Mouse (Mus musculus) gastrocnemius, postnatal 10 days (tissue): Measurements from ENCODE around the gene 1700023F06Rik. TPM values are rescaled to one million over a fixed set of nuclear protein-coding genes. Genes with fewer than 3 reads are reported as not detected.

Experiments
- DNase-seq: peaks from one replicate; pipeline ENCODE4 v3.0.0; 2021; ENCODE audit warnings: mixed read lengths
- total RNA-seq, 2 experiments: library from RNA; stranded (reverse); gene quantifications; 2 replicates each; pipeline ENCODE4 v1.2.3; 2021

Gene 1700023F06Rik
- total RNA-seq, 2 experiments from 2014 or later, result not detected

DNA sequence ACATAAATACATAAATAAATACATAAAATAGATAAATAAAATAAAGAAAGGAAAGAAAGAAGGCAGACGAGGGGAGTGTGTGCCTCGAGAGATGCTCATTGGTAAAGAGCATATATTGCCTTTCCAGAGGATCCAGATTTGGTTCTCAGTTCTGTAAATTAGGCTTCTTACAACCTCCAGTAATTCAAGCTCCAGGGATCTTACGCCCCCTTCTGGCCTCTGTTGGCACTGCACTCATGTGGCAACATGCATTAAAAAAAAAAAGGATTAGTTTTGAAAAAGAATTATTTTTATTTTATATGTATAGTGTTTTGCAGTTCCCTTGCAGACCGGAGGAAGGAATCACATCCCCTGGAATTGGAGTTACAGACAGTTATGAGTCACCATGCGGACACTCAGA, 46.2 kb downstream of the 1700023F06Rik start:
- no peak for DNase-seq

GRCm38 (mm10) chr11:103161449-103161848, 46.9 kb downstream of the 1700023F06Rik start:
- no peak for DNase-seq

DNA sequence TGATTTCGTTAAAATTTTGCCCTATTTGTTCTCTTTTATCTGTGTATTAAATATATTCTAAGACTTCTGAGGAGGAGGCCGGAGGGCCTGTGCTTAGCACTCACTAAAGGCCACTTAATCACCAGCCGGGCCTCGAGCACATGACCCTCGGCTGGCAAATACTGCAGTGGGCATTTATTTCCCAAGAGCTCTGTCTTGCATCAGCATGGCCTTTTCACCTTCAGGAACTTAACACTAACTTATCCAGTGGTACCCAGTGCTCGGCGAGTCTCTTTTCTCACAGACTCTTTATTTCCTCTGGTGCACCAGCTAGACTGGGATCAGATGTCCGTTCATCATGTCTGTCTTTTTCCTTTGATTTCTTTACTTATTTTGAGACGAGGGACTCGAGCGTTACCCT, 47.6 kb downstream of the 1700023F06Rik start:
- DNase-seq, result no peak

DNA sequence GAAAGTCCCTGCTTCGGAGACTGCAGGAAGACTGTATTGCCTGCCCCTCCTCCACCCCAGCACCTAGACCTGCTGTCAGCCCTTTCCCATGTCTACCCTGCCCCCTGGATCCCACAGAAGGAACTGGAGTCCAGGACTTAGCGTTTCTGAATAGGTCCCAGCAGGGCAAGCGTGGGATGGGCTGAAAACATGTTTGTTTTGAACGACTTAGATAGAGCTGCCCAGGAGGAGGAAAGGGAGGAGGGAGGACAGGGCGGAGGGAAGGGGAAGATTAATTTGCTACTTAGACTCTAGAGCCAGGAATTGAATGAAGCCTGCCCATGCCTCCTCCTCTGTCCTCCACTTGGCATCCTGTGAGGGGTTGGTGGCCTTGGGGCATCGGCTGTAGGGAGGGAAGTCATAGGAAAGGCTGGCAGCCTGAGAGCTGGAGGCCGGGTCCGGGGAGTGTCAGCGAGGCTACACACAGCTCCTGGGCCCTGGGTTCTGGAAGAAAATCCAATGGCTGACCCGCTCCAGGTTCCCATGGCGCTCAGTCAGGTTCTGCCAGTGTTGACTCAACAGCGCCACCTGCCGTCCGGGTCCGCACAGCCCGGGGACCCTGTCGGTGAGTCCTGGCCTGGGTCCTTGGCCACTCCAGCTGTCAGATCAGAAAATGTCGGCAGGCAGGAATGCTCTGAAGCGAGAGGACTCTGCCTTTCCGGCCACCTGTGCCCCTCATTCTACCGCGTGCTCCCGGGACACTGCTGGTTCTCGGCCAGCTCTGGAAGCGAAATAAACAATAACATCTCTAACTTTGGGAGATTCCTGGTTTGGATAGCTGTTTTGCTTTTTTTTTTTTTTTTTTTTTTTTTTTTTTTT, 49.5 kb downstream of the 1700023F06Rik start:
- peak; percentile 99 for DNase-seq

GRCm38 (mm10) chr11:103149771-103150170, 58.6 kb downstream of the 1700023F06Rik start:
- DNase-seq, result no peak

Other genes starting within 250 kb of the 1700023F06Rik start
- 10 to 100 TPM; 41.5 to 49.7 TPM for gene Nmt1, start 180.4 kb downstream of the 1700023F06Rik start, total RNA-seq
- gene Dcakd, start 180.2 kb downstream of the 1700023F06Rik start, total RNA-seq, result 10 to 100 TPM; 34.9 to 45.5 TPM
- 1 to 10 TPM; 5.8 to 8.6 TPM for gene Plcd3, start 106.9 kb downstream of the 1700023F06Rik start, total RNA-seq
- 10 to 100 TPM; 34.9 to 50.5 TPM for gene Acbd4, start 106.9 kb downstream of the 1700023F06Rik start, total RNA-seq
- gene Hexim1, start 92.3 kb downstream of the 1700023F06Rik start, total RNA-seq, result 10 to 100 TPM; 24.0 to 26.7 TPM
- gene Hexim2, start 76.1 kb downstream of the 1700023F06Rik start, total RNA-seq, result 1 to 10 TPM; 5.8 to 6.7 TPM
- gene Fmnl1, start 37.5 kb downstream of the 1700023F06Rik start, total RNA-seq, result 1 to 10 TPM; 6.3 to 8.9 TPM
- not detected for gene Spata32, start 9.9 kb upstream of the 1700023F06Rik start, total RNA-seq
- gene Map3k14, start 58.9 kb upstream of the 1700023F06Rik start, total RNA-seq, result 1 to 10 TPM; 3.3 to 5.0 TPM
- gene Arhgap27, start 155.1 kb upstream of the 1700023F06Rik start, total RNA-seq, result 10 to 100 TPM in 1 of 2 experiments, 1 to 10 TPM in 1; 9.7 to 12.6 TPM
- 10 to 100 TPM in 1 of 2 experiments, 1 to 10 TPM in 1; 8.2 to 10.3 TPM for gene Plekhm1, start 204.1 kb upstream of the 1700023F06Rik start, total RNA-seq